Mouse (Mus musculus) T-helper 2 cell (primary cell): ENCODE measurements at regions not wholly inside any gene's neighbourhood (a gene's known extent, or its start where the extent isn't known, plus 50 kb on each side); places are given as distances from the start of the nearest gene placed in this dataset.

Experiments
- in situ Hi-C: fragments of 300-600 bp; cut with MboI, MseI; formaldehyde crosslinking; loops from one replicate; pipeline ENCODE4 v1.15.1; 2025; ENCODE audit warnings: high pct_unique_total_duplicates

DNA sequence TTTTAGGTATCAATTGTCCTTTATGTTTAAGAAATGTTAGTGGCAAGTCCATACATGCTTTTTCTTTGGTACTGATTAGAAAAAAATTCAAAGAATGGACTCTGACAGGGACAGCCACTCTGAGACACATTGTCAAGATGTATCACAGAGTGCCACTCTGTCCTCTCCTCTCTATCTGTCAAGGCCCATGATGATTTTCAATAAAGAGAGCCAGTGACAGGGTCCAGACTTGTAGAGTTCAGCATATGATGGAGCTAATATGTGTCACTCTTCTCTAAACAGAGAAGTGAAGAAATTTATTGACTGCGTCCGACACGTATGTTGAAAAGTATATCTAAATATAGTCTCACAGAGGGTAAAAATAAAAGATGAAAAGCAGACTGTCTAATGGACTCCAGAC, 672.2 kb upstream of the 4930452B06Rik start:
- in situ Hi-C loops = no loop called here

DNA sequence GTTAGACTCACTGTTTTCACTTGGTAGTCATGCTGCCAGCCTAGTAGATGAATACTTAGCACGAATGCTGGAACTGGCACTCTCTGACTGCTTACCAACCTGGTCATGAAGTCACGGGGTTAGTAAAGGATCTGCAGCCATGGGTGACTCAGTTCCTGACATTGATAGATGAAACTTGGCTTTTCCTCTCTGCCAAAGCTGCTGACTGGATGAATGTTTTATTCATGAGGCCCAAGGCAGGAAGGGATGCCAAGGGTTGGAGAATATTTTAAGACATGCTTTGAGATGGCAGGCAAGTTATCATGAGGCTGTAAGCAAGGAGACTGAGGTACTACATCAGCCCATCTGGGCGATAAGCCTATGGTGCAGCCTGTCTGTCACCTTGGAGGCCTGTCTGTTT, 671.1 kb upstream of the 4930452B06Rik start:
- in situ Hi-C loops = no loop called here

DNA sequence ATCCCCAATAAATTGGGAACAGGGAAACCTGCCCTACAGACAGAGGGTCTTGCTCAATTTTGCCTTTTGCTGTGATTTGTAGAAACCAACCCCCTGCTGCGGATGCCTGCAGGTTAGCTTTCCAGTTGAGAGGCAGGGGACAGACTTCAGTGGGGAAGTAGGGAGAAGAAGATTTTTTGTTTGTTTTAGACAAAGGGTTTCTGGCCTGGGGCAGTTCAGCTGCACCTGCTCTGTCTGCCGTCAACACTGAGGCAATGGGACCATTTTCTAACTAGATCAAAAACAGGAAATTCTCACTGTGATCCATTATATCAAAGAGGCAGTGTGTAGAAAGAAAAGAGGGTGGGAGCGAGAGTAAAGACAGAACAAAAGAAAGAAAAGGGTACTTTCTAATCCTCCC, 665.6 kb upstream of the 4930452B06Rik start:
- in situ Hi-C loops = no loop called here

DNA sequence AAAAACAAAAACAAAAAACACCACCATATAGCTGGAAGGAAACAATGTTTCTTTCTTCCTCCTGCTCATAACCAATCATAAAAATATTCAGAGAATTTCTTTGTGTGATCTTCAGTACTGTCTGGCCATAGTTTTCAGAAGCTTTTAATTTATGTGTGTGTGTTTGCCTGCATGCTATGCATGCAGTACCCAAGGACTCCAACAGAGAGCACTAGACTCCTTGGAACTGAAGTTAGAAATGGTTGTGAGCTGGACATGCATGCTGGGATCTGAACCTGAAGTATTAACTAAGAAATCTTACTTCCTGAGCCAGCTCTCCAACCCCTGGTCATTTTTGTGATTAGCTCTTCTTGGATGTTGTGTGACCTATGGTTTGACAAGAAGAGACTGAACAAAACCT, 664.7 kb upstream of the 4930452B06Rik start:
- in situ Hi-C loops = no loop called here

DNA sequence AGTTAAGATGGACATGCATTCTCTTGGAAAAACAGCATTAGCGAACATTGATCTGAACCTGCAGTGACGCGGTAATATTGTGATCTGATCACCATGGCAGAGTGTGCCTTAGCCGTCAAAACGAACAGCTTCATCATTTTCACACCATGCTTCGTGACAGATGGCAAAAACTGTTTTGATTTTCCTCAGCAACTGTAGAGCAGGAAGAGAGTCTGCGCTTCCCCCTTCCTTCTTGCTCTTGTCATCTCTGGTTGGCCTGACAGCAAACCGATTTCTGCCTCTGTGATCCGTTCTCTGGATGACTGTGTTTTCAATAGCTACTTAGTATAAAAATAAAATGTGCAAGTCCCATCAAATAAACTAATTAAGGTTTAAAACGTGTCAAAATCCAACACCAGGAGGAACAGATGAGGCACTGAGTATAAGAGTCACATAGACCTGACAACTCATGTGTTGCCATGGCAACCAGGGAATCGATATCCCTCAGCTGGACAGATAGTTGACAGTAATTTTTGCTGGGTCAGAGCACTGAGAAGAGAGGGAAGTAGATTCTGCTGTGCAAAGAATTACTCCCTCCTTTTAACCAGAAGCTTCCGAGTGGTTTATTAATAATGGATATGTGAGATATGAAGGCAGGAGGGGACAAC, 663.9 kb upstream of the 4930452B06Rik start:
- in situ Hi-C loops = no loop called here

DNA sequence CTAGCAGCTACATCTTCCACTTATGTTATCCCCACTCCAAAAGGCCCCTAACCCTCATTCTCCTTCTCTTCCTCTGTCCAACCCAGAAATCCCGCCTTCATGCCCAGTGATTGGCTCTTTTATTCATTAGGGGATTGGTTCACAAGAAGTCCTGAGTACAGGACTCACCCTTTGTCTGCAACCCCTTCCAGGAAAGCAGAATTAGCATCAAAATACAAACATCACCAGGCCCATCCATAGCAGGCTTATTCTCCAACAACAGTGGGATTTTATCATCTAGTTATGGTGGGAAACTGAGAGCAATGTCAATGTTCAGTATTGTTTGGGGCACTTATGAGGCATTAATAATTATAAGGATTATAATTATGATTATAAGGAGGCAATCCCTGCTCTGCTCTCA, 661.3 kb upstream of the 4930452B06Rik start:
- in situ Hi-C loops = no loop called here

DNA sequence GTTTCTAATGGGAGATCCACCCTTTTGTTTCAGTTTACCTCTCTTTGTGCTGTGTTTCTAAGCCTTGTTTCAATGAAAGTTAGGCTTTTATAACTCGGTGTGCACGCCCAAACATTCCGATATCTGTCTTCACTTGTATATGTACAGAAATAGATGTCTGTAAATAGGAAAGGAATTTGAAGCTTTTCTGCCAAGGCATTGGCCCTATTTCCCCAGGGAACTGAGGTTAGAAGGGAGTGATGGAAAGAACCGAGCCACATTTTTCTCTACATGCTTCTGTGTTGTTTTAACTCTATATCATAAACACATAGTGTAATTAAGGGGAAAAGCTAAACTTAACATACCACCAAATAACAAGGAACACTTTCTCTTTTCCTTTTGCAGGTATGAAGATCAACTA, 653.8 kb upstream of the 4930452B06Rik start:
- in situ Hi-C loops = no loop called here

DNA sequence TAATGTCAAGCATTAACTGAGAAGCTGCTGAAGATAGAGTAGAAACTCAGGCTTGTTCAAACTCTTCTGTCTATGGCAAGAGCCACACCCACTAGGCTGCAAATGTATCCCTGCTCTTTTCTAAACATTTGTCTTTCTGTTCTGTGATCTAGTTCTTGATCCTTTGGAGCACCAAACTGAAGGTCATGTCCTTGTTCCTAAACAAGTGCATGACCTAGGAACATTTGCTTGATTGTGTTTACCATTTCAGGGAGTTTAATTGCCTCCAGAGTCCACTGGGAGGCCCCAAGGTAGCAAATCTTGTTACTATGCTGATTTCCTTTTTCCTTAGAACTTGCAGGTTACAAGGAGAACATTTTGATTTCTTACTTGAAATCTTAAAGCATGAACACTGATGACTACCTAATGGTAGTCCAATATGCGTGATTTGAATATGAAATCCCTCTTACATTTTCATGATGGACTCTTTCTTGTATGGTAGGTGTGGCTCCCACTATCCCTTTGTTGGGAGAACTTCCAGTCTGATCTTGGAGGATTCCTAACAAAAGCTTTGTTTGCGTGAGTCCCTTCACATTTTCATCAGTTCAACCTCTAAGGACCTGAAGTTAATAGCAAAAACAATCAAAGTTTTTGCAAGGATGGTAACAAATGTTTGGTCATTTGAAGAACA, 652.9 kb upstream of the 4930452B06Rik start:
- in situ Hi-C loops = no loop called here

DNA sequence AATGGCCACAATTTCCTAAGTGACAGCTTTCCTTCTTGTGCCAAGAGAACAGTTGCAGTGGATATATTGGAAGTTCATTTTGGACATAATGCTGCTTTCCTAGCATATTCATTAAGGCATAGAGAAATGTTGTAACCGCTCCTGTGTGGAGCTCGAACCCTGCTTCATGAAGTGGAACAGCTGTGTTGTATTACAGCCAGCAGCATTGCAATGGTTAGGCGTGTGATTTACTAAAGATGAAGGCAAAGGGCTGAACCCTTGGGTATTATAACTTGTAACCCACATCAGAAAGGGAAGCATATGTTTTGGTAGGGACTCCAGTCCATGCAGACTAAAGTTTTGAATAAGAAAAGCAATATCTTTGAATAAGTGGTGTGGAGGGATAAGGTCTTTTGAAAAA, 649.2 kb upstream of the 4930452B06Rik start:
- in situ Hi-C loops = no loop called here

DNA sequence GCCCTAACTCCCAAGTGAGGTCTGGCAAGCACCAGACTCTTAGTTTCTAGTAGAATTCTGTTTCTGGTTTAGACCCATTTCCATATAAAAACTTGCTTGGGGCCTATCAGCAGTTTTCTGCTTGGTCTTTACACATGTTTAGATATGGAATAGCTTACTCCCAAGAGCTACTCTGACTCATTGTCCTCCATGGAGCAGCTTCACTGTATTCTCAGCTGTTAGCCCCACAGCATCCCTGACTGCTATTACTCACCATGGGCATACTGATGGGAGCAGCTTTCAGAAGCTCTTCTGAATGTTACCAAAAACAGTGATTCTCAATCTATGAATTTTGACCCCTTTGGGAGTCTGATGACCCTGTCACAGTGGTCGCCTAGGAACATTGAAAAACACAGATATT, 630.1 kb upstream of the 4930452B06Rik start:
- in situ Hi-C loops = loop anchor here (10.0 kb wide), 1 partner anchor 539 kb away; no protein-coding TSS in a partner anchor

DNA sequence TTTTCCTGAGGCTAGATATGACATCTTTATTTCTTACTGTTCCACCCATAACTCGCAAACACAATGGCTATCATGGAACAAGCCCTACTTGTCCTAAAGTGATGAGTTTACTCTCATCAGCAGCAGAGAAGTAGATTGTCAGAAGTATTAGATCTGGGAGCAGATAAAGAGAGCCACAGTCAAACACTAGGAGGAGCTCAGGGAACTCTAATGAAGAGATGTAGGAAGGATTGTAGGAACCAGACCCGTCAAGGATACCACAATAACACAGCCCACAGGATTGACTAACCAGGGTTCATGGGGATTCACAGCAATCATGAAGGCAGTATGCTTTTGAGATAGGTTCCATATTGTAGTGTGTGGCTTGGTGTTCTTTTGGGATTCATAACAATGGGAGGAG, 628.5 kb upstream of the 4930452B06Rik start:
- in situ Hi-C loops = loop anchor here (10.0 kb wide), 1 partner anchor 540 kb away; no protein-coding TSS in a partner anchor

DNA sequence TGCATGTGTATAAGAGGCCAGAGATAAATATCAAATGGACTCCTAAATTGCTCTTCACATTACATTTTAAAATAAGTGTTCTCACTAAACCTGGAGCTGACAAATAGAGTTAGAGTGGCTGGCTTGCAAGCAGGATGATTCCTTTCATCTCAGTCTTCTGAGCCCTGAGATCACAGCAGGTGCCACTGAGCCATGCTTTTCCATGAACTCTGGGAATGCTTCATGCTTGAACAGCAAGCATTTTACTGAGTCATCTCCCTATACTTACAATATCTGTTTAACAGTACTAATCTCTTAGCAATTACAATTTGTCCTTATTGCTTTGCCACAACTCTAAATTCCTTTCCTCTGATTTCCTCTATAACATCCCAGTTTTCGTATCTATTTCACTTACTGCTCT, 622.1 kb upstream of the 4930452B06Rik start:
- in situ Hi-C loops = no loop called here

DNA sequence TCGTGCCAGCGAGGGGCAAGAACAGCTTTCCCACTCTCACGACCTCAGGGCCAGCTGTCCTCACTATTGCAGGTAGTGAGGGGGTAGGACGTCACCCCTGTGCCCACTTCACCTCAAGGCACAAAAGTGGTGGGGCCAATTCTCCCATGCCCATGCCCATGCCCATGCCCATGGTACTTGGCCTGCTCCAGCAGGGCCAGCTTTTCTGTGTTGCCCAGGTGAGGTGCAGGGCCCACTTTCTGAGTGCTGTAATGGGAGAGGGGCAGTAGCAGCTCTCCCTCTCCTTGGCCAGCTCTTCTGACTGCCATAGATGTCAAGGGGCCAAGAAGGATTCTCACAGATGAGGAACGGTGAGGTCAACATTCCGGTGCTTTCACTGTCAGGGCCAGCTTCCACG, 619.6 kb upstream of the 4930452B06Rik start:
- in situ Hi-C loops = no loop called here

DNA sequence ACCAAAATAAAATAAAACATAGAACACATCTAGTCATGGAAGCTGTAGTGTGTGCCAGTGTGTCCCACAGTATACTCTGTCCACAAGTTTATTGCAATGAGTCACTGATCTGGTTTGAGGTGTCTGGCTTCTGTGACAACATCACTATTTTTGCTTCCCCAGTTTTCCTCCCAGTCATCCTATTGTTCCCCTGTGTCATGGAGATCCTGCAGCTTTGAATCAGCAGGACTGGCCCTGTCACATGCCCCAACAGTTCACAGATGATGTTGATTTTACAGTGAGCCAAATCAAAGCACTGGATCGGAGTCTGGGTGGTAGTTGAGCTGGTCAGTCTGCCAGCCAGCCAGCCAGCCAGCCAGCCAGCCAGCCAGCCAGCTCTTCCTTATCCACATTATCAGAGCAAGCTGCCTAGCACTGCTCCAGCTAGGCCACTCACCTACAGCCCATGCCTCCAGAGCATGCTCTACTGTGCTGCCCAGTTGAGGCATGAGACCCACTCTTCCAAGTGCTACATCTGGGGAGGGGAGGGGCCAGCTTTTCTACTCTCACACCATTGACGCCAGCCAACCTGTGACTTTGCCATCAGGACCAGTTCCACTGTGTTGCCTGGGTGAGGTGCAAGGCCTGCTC, 619.1 kb upstream of the 4930452B06Rik start:
- in situ Hi-C loops = no loop called here

DNA sequence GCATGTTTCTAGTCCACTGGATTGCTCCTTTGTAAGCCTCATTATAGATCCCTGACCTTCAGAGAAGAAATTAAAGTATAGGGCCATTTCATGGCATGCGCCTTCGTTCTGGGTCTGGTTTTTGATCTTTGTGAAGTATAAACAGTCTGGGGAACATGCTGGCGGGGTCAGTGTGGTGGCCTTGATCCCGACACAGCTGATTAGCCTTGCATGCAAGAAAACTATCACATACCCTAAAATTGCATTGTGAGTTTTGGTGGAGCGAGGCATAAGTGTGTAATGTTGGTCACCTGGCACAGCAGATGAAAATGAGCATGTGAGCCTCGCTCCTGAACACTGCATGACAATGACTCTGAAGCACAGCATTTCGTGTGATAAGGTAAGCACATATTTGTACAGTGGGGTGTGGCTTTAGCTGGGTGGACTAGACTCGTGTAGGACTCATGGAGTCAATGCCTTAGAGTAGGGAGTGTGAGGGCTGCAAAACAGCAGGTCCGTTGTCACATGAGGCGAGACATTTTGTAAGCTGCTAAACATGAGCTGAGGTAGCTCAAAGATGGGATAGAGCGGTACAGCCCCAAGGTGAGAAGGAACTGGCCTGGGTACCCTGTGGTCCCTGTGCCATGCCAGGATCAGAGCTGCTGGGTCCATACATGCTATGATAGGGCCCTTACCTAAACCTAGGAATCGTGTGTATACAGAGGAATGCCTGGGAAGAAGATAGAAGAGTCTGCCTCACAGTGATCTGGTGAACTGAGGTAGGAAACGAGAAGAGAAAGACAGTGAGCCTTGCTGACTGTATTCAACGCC, 601.4 kb upstream of the 4930452B06Rik start:
- in situ Hi-C loops = no loop called here

DNA sequence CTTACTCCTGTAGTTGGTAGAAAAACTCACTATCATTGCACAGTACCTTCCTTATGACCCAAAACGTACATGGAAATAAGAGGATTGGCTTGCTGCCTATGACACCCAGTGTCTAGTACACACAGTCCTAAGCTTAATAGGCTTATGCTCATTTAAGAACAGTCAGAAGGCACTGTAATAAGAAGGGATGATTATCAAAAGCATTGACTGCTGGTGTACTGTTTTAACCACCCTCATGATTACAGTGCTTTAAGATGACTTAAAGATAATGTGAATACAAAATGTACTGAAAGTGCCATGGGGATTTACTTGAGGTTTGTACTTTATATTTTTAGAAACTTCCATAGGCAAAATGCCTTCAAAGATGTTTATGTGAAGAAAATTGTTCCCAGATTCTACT, 586.0 kb upstream of the 4930452B06Rik start:
- in situ Hi-C loops = no loop called here

DNA sequence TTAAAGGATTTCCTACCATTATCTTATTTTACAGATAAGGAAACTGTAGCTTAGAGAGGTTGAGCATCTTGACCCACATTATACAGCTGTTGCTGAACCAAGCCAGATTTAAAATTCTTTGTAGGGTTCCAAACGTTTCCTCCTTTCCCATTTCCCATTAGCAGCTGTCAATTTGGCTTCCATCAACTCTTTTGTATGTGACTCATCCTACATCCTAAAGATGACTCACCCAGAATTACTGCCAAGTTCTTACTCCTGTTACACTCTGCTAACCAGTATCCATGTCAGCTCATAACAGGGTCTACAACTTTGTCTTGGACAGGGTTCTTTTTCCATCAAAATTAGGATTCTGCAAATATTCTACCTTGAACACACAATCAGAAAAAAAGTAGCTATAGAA, 579.2 kb upstream of the 4930452B06Rik start:
- in situ Hi-C loops = no loop called here

DNA sequence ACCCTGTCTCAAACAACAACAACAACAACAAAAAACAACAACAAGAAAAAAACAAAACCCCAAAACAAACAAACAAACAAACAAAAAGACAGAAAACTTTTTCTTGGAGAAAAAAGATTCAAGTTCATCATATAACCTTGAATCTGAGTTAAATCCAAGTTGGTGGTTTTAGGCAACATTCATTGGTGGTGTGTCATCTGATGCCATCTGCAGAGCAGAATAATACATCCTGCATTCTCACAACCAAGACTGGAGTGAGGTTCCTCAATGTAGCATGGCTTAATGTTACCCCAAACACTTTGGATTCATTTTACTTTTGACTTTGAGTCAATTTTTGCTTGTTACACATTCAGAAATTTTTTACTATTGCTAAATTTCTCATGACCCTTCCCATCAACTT, 577.3 kb upstream of the 4930452B06Rik start:
- in situ Hi-C loops = no loop called here

DNA sequence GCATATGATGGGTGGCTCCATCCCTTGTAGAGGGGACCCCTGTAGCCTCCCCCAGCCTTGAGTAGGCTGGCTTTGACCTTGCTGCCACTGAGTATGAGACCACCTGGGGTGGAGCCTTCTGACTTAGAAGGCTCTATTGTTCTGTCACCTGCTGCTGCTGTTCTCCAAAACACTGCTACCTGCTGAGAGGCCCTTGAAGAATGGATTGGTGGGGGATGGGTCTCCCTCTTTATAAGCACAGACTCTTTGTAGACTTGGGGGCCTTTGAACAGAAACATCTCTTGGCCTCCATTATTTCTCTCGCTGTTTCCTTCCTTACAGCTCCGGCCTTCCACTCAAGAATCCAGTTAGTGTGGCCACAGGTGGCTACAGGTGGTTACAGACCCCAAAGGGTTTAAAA, 576.1 kb upstream of the 4930452B06Rik start:
- in situ Hi-C loops = no loop called here

DNA sequence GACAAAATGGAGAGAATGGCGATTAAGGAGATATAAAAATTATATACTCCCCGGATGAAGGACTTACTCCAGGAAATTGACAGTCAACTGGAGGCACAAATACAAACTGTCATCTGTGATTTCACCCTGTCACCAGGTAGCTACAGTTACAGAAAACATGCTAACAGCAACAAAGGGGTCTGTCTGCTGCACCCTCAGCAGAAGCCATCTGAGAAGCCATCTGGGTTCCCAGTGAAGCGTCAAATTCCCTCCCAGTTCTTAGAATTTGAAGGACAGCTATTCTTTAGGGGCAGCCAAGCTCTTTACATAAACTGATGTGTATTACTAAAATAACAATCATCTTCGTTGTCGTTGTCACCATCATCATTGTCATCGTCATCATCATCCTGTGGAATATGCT, 561.6 kb upstream of the 4930452B06Rik start:
- in situ Hi-C loops = no loop called here

DNA sequence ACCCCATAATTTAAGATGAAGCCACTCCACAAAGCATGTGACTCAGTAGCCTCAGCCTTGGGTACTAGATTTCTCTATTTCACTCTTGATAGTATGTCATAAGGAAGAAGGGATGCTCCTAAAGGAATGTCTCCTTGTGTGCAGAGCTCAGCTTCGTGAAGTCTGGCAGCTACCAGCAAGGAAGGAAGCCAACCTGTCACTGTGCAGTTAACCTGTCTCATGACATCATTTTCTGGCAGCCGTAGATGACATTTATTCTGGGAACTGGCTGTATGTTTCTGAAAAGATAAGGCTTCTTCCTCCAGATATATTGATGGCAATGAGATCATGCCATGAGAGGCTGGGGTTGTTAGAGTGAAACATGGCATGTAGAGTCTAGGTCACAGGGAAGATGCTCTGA, 534.2 kb upstream of the 4930452B06Rik start:
- in situ Hi-C loops = no loop called here

DNA sequence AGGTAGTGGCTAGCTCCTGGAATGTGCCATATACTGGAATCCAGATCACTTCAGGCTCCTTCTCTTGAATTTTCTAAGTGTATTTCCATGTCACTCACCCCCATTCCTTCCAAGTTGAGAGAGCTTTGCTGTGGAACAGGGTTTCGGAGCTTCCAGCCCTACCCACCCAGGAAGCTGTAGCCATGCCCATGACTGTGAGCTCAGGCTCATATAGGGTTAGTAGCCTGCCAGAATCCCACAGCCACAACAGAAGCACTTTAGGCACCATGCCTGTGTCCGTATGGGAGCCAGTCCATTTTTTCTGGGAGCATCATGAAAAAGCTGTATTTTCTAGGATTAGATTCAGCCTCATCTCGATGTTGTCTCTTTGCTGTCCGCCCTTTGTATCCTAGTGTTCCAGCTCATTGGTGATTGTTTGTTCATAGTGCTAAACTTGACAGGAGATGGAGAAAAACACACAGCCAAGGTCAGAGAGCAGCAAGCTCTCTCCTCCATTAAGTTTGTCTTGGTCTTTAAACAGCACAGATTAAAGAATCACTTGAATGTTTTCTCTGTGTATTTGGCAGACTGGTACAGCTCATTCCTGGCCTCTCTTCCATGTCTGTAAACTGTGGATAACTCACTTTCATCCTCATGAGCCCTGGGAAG, 526.2 kb upstream of the 4930452B06Rik start:
- in situ Hi-C loops = no loop called here
